Mouse (Mus musculus) kidney, adult 9 months (tissue): ENCODE results near the gene Dync1i1.
"Not testable (repeated sequence)": the region's sequence is repeated elsewhere in the genome, so short reads cannot be mapped to it uniquely, and the experiment has no call there.

ENCODE experiments used
- DNase-seq: peaks from one replicate; pipeline ENCODE4 v3.0.0; 2022

Gene Dync1i1

DNA sequence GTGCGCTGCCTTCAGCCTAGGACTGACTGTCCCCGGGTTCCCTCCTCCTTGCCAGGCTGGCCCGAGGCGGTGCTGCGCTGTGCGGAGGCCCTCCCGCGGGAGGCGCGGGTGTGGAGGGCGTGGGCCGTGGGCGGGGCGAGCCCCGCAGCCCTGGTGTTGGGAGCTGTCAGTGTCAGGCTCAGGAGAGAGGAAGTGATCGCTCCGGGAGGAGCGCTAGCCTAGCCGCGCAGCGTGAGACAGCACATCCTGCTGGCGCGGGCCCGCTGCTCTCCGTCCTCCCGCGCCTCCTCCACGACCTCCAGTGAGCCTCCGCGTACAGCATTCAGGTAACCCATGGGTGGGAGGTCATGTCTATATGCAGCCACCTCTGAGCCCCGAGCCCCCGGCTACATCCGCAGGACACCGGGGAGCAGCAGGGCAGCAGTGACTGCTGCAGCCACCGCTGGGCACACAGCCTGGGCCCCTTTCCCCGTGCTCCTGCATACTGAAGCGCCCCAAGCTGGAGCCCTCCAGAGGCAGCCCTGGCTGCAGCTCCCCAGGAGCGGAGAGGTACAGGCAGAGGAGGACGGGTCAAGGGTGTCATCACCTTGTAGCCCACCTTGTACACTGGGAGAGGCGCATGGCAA is at the start of gene Dync1i1:
Dync1i1 (plus strand) TSS at position 29 of the 626 bp plus-strand sequence.
- peak; percentile 1 for DNase-seq

- DNase-seq = no peak
Measured at GRCm38 (mm10) chr6:5679738-5680137, 45.7 kb upstream of the Dync1i1 start.

- DNase-seq = no peak
Measured at GRCm38 (mm10) chr6:5701826-5702225, 23.6 kb upstream of the Dync1i1 start.

DNA sequence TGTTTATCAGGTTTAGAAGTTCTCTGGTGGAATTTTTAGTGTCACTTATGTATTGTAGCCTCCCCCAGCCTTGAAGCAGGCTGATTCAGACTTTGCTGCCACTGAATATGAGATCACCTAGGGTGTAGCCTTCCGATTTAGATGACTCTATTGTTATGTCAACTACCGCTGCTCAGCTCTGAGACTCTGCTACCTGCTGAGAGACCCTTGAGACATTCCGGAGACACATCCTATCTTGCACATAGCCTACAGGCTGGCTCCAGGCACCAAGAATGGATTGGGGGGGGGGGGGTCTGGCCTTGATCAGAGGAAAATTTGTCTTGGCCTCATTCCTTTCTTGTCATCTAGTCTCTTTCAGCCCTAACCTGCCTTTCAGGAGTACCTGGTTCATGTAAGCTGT is 17.5 kb upstream of the Dync1i1 start:
- DNase-seq = not testable (repeated sequence)

DNA sequence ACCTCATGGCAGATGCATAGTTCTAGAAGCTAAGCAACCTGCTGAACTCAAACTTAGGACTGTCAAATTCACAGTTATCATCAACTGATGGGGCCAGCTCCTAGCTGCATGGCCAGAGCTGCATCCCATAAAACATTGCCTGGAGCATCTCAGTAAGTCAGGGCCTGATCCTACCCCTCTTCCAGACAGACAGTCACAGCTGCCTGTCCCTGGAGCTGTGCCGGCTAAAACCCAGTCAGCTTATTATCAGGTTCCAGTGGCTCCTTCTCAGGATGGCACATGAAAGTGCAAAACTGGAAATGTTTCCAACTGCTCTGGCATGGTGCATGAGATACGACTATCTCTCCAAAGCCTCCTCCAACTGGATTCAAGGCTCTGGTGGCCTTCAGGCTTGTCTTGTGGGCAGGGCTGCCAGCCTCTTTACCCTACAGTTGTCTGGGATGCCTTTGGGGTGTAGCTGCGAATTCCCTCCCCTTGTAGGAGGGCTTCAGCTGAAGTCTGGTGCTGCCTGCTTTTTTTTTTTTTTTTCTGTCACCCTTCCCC is 15.3 kb upstream of the Dync1i1 start:
- no peak for DNase-seq

GRCm38 (mm10) chr6:5712620-5713019 is 12.8 kb upstream of the Dync1i1 start:
- no peak for DNase-seq

- no peak for DNase-seq
Measured at GRCm38 (mm10) chr6:5715101-5715618, 10.3 kb upstream of the Dync1i1 start.

GRCm38 (mm10) chr6:5718955-5719354 is 6.5 kb upstream of the Dync1i1 start:
- no peak for DNase-seq

DNA sequence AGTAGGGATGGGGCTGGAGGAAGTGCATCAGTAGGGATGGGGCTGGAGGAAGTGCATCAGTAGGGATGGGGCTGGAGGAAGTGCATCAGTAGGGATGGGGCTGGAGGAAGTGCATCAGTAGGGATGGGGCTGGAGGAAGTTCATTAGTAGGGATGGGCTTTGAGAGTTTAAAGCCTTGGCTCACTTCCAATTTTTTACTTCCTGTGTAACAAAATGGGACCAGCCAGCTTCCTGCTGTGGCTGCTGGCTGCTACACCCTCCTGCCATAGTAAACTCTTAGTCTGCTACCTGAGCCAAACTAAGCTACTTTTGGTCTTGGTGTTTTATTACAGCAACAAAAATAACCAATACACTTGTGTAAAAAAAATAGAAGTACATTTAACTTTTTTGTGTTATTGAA is 4.7 kb upstream of the Dync1i1 start:
- DNase-seq = not testable (repeated sequence)

- no peak for DNase-seq
Measured at GRCm38 (mm10) chr6:5723986-5724385, 1.5 kb upstream of the Dync1i1 start.

DNA sequence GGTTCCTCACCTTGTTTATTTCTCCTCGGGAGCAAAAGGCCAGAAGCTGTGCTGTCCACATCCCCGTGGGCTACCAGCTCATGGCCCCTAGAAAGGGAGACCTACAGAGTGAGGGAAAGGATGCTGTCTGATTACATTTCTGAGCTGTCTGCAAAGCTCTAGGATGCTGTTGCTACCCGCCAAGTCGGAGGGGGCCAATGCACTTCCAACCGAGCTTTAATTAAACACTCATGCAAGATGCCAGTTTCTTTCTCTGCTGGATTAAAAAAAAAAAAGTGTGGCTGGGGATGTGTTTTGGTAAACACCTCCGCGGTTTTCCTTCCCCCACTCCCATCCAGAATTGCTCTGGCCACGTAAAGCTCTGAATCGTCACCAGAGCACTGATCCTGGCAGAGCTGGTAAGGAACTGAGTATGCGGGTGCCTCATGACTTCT is 815 bp downstream of the Dync1i1 start:
- DNase-seq = no peak

DNA sequence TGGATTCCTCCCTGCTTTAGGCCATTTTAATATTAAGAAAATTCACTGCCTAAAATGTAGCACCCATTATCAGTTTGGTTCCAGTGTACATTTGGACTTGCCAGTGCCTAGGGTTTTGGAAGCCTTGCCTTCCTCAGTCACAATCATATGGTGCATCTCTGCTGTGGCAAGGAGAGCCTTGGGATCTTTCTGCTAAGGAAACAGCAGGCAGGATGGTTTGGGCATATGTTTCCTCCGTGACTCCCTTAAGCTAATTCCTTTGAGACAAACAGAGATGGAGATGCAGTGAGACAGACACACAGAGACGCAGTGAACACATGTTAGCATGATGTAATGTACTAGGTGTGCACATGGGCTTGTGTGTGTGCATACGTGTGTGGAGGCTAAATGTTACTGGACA is 7.8 kb downstream of the Dync1i1 start:
- no peak for DNase-seq

- no peak for DNase-seq
Measured at GRCm38 (mm10) chr6:5734398-5734797, 9.0 kb downstream of the Dync1i1 start.

GRCm38 (mm10) chr6:5734862-5735261 is 9.4 kb downstream of the Dync1i1 start:
- DNase-seq = no peak

DNA sequence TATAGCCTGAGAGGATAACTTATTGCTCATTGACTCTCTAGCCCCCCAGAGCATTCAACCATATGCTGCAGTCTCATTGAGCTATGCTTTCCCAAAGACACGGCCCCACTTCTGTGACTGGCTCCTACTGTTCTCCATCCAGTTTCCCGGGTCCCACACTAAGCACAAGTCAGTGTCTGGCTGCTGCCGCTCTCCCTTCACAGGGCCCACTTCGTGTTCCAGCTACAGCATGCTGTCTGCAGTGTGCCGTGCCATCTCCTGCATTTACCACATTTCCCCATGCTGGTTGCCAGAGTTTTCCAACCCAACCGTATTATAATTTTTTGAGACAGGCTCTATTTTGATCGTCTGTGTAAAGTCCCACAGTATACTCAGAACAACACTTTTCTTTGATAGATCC is 14.3 kb downstream of the Dync1i1 start:
- DNase-seq = no peak

- DNase-seq = no peak
Measured at GRCm38 (mm10) chr6:5741395-5742032, 16.1 kb downstream of the Dync1i1 start.

- DNase-seq = no peak
Measured at GRCm38 (mm10) chr6:5750079-5750711, 24.8 kb downstream of the Dync1i1 start.

DNA sequence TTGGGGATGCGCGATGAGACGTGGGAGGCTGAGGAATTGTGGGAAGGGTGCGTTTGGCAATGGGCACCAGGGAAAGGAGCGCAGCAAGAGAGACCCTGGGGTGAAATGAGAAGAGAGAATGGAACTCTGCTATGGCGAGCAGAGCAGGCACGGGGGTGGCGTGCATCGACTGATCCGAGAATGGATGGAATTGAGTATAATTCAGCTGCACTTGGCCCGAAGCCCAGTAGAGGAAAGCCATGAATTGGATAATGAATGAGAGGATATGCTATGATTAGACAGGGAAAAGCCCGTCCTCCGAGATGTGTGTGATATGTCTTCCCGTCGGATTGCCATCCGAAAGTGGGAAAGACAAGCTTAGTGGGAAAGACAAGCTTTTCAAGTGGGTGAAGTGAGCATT is 26.7 kb downstream of the Dync1i1 start:
- DNase-seq = no peak

DNA sequence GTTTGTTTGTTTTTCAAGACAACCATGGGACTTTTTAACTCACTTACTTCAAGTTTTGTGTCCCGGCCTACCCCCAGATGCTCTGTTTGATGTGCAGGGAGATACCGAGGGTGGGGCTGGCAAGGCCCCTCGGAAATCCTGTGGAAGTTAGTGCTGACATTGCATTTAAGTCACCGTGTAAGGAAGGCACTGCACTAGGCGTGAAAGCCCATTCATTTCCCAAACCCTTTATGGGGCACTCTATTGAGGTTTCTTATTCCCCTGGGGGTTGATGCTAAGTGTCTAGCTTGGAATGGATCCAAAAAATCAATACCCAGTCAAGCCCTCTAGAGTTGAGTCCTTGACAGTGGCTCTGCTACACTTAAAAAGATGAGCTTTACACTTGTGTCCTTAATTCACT is 27.2 kb downstream of the Dync1i1 start:
- DNase-seq = no peak

DNA sequence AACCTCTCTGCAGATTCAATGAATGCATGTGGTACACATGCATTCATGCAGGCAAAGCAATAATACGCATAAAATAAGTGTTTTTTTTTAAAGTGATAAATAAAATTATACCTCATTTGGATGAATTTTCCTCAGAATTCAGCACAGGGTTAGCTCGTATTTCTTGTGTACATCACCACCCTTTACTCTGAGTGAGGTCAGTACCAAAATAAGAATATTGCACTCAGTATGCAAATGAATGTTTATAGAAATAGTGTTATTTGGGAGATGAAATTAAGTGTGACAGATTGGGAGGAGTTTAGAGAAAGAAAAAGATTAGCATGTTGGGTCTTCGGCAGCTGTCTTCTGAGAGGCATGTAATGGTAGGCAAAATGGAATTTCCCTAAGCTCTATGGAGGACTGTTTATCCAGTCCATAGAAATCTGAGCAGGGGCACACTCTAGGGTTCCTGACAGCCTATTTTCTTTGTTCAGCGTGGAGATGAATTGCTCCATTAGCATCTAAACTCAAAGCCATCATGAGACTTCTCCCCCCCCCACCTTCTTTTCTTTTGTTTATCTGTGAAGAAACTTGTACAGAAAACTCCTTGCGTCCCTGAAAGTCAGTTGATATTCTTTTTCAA is 31.2 kb downstream of the Dync1i1 start:
- DNase-seq = no peak

DNA sequence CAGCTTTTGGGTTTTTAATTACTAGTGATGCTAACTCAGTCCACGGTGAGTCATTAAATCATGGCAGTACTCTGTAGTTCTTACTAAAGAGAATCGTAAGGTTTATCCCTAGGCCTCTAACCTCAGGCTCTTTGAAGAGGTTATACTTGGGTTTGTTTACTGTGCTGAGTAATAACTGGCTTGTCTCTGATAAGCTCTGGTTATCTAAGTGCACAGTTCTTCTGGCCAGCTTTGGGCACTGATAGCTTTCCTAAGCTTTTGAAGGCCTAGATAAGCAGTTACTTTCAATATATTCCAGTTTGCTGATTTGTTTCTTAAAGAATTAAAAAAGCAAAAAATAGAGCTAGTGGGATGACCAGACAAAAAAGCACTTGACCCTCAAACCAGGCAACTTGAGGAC is 37.5 kb downstream of the Dync1i1 start:
- DNase-seq = no peak

DNA sequence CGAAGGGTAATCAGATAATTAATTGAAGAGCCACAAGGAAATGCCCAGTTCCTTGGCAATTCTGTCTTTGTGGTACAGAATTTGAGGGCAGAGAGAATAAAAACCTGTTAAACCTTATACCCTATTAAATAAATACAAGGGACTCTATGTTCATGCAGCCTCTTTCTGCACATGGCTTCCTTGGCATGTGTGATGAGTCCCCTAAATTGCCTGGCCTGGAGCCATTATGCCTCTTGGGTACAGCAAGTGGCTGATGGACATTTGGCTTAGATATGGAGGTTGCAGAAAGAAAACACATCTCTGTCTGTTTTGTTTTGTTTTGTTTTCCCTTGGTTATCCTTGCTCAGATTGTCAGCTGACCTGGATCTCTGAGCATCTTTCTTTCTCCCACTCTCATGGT is 43.1 kb downstream of the Dync1i1 start:
- DNase-seq = no peak

DNA sequence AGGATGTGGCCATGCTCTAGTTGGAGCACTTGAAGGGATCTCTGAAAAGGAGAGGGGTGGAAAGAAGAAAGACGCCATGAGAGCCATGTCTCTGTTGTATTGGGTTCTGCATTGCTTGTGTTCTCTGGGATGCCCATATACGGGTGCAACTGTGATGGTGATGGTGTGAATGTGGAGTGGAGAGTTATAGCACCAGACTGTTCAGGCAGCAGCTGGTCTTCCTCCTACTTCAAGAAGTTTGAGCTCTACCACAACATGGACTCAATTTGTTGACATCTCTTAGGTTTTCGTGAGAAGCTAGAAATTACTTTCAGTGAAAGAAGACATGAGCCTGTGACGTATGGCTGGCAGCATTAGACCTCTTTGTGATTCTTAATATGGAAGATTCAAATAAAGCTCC is 44.8 kb downstream of the Dync1i1 start:
- DNase-seq = no peak
